Mouse (Mus musculus): Measurements from ENCODE around the gene Igsf8. TPM values are rescaled to one million over a fixed set of nuclear protein-coding genes. Genes with fewer than 3 reads are reported as not detected.

Gene Igsf8
- polyA plus RNA-seq, 1 experiment from 2014 or later: 17.7 TPM

GRCm38 (mm10) chr1:172332925-172333324 lies 71.5 kb downstream of the Igsf8 start:
- WGBS: 80% methylated on average over 2 of the region's 2 CpGs
- H3K4me2 ChIP-seq (replicated peaks; ENCODE audit: low read depth): no peak overlapping the region
- H3K27ac ChIP-seq (ENCODE audit: low read depth, low read length): no peak overlapping the region
- H3K4me1 ChIP-seq (replicated peaks; ENCODE audit: control insufficient read depth, insufficient read depth, low read length): no peaks in the 10 kb centered on the region
- no peaks in the 10 kb centered on the region for H3K36me3 ChIP-seq (ENCODE audit: control insufficient read depth, insufficient read depth)
- no peak overlapping the region for H3K9ac ChIP-seq (ENCODE audit: low read depth, low read length)
- H3K27me3 ChIP-seq (replicated peaks; ENCODE audit: control insufficient read depth, insufficient read depth, low read length): peaks cover 33% of the 10 kb centered on the region
- H3K9me3 ChIP-seq (ENCODE audit: control insufficient read depth): no peaks in the 10 kb centered on the region
- no peak for ATAC-seq
- TF ChIP-seq CTCF (IDR thresholded peaks at IDR 0.05; ENCODE audit: low read depth): no peak
- H3K4me3 ChIP-seq (ENCODE audit: low read depth, low read length): no peak overlapping the region

GRCm38 (mm10) chr1:172333512-172333911 lies 72.1 kb downstream of the Igsf8 start:
- no peak overlapping the region for H3K27ac ChIP-seq (ENCODE audit: low read depth, low read length)
- no peak overlapping the region for H3K9ac ChIP-seq (ENCODE audit: low read depth, low read length)
- 14% methylated on average over 3 of the region's 3 CpGs for WGBS
- H3K4me3 ChIP-seq (ENCODE audit: low read depth, low read length): no peak overlapping the region
- peaks cover 33% of the 10 kb centered on the region for H3K27me3 ChIP-seq (replicated peaks; ENCODE audit: control insufficient read depth, insufficient read depth, low read length)
- H3K4me1 ChIP-seq (replicated peaks; ENCODE audit: control insufficient read depth, insufficient read depth, low read length): no peaks in the 10 kb centered on the region
- TF ChIP-seq CTCF (IDR thresholded peaks at IDR 0.05; ENCODE audit: low read depth): peak; percentile 44
- H3K36me3 ChIP-seq (ENCODE audit: control insufficient read depth, insufficient read depth): no peaks in the 10 kb centered on the region
- H3K4me2 ChIP-seq (replicated peaks; ENCODE audit: low read depth): no peak overlapping the region
- ATAC-seq: no peak
- H3K9me3 ChIP-seq (ENCODE audit: control insufficient read depth): no peaks in the 10 kb centered on the region

- Histone ChIP-seq H3K4me1 (replicated peaks; ENCODE audit: control insufficient read depth, insufficient read depth, low read length) (peaks cover 3% of the 10 kb centered on the region), H3K9me3 (ENCODE audit: control insufficient read depth) (no peaks in the 10 kb centered on the region)
- WGBS: 74% methylated on average over 15 of the region's 15 CpGs
Measured at GRCm38 (mm10) chr1:172335804-172336203, 74.4 kb downstream of the Igsf8 start.

GRCm38 (mm10) chr1:172337411-172338185 lies 76.2 kb downstream of the Igsf8 start:
- no peak overlapping the region for H3K4me3 ChIP-seq (ENCODE audit: low read depth, low read length)
- H3K27me3 ChIP-seq (replicated peaks; ENCODE audit: control insufficient read depth, insufficient read depth, low read length): peaks cover 43% of the 10 kb centered on the region
- H3K9me3 ChIP-seq (ENCODE audit: control insufficient read depth): no peaks in the 10 kb centered on the region
- no peak overlapping the region for H3K27ac ChIP-seq (ENCODE audit: low read depth, low read length)
- no peak overlapping the region for H3K9ac ChIP-seq (ENCODE audit: low read depth, low read length)
- H3K36me3 ChIP-seq (ENCODE audit: control insufficient read depth, insufficient read depth): no peaks in the 10 kb centered on the region
- ATAC-seq: no peak
- peaks cover 8% of the 10 kb centered on the region for H3K4me1 ChIP-seq (replicated peaks; ENCODE audit: control insufficient read depth, insufficient read depth, low read length)
- 50% methylated on average over 2 of the region's 2 CpGs for WGBS
- H3K4me2 ChIP-seq (replicated peaks; ENCODE audit: low read depth): no peak overlapping the region
- TF ChIP-seq CTCF (IDR thresholded peaks at IDR 0.05; ENCODE audit: low read depth): no peak

More at GRCm38 (mm10) chr1:172335804-172336203, 74.4 kb downstream of the Igsf8 start:
- Histone ChIP-seq H3K4me2 (replicated peaks; ENCODE audit: low read depth) (no peak overlapping the region), H3K9ac (ENCODE audit: low read depth, low read length) (no peak overlapping the region), H3K27me3 (replicated peaks; ENCODE audit: control insufficient read depth, insufficient read depth, low read length) (peaks cover 27% of the 10 kb centered on the region), H3K27ac (ENCODE audit: low read depth, low read length) (no peak overlapping the region), H3K36me3 (ENCODE audit: control insufficient read depth, insufficient read depth) (no peaks in the 10 kb centered on the region), H3K4me3 (ENCODE audit: low read depth, low read length) (no peak overlapping the region)
- no peak for ATAC-seq
- no peak for TF ChIP-seq CTCF (IDR thresholded peaks at IDR 0.05; ENCODE audit: low read depth)

GRCm38 (mm10) chr1:172340729-172341321 lies 79.4 kb downstream of the Igsf8 start, which contains the start of gene Kcnj10:
Gene Kcnj10, plus strand, starts transcription at chr1:172341210.
- Histone ChIP-seq H3K9ac (ENCODE audit: low read depth, low read length) (no peak within 1 kb of the TSS), H3K4me2 (replicated peaks; ENCODE audit: low read depth) (peak within 1 kb of the TSS; percentile 70), H3K27me3 (replicated peaks; ENCODE audit: control insufficient read depth, insufficient read depth, low read length) (peaks cover 42% of the 10 kb centered on the region), H3K27ac (ENCODE audit: low read depth, low read length) (no peak within 1 kb of the TSS), H3K36me3 (ENCODE audit: control insufficient read depth, insufficient read depth) (no peaks in the 10 kb centered on the region), H3K4me1 (replicated peaks; ENCODE audit: control insufficient read depth, insufficient read depth, low read length) (peaks cover 8% of the 10 kb centered on the region), H3K4me3 (ENCODE audit: low read depth, low read length) (peak within 1 kb of the TSS; percentile 39), H3K9me3 (ENCODE audit: control insufficient read depth) (no peaks in the 10 kb centered on the region)
- peak; percentile 60; the same call in 1 of the 2 replicates for ATAC-seq
- 2% methylated on average over 37 of the region's 38 CpGs for WGBS
- no peak for TF ChIP-seq CTCF (IDR thresholded peaks at IDR 0.05; ENCODE audit: low read depth)

GRCm38 (mm10) chr1:172341386-172341785 lies 79.9 kb downstream of the Igsf8 start:
- 14% methylated on average over 10 of the region's 10 CpGs for WGBS
- no peak overlapping the region for H3K9ac ChIP-seq (ENCODE audit: low read depth, low read length)

More at GRCm38 (mm10) chr1:172341386-172341785, 79.9 kb downstream of the Igsf8 start:
- TF ChIP-seq CTCF (IDR thresholded peaks at IDR 0.05; ENCODE audit: low read depth): no peak
- no peak for ATAC-seq
- Histone ChIP-seq H3K36me3 (ENCODE audit: control insufficient read depth, insufficient read depth) (no peaks in the 10 kb centered on the region), H3K4me3 (ENCODE audit: low read depth, low read length) (peak overlapping the region; percentile 39), H3K27me3 (replicated peaks; ENCODE audit: control insufficient read depth, insufficient read depth, low read length) (peaks cover 42% of the 10 kb centered on the region), H3K27ac (ENCODE audit: low read depth, low read length) (no peak overlapping the region), H3K9me3 (ENCODE audit: control insufficient read depth) (no peaks in the 10 kb centered on the region), H3K4me1 (replicated peaks; ENCODE audit: control insufficient read depth, insufficient read depth, low read length) (peaks cover 8% of the 10 kb centered on the region), H3K4me2 (replicated peaks; ENCODE audit: low read depth) (peak overlapping the region; percentile 70)
